Mouse (Mus musculus): ENCODE results near the gene Ccno.

Gene Ccno

DNA sequence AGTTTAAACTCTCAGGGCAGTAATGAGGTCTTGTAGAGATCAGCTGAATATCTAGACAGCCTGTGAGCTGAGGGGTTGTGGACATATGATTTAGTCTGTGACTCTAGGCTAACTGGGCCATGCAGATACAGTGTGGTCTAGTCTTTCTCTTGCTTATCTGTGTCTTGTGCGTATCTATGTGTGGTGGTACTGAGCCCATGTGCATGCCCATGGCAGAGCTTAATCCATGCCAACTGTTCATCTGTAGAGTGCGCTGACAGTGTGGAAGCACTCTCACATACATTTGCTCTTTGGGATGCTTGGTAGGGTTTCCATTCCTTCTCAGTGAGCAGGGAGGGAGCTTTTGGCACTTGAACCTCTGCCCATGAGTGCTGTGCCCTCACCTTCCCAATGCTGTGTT is 33.9 kb downstream of the Ccno start:
- H3K9me3 ChIP-seq (ENCODE audit: low read length), result peaks cover 14% of the 10 kb centered on the region
- H3K4me1 ChIP-seq (replicated peaks; ENCODE audit: low read depth, low read length), result no peaks in the 10 kb centered on the region; the same call in 1 of the 2 replicates
- TF ChIP-seq CTCF (conservative IDR thresholded peaks at IDR 0.05; ENCODE audit: low read length) (no peak), POU5F1 (IDR thresholded peaks at IDR 0.05; ENCODE audit: borderline replicate concordance, low read length) (no peak), NANOG (IDR thresholded peaks at IDR 0.05; ENCODE audit: borderline replicate concordance, low read length) (no peak)
- H3K27me3 ChIP-seq (ENCODE audit: insufficient read depth, low read length), result peaks cover 11% of the 10 kb centered on the region
- no peaks in the 10 kb centered on the region for H3K36me3 ChIP-seq (ENCODE audit: insufficient read depth, low read length)
- no peak overlapping the region for H3K4me3 ChIP-seq (replicated peaks; ENCODE audit: low read length)

DNA sequence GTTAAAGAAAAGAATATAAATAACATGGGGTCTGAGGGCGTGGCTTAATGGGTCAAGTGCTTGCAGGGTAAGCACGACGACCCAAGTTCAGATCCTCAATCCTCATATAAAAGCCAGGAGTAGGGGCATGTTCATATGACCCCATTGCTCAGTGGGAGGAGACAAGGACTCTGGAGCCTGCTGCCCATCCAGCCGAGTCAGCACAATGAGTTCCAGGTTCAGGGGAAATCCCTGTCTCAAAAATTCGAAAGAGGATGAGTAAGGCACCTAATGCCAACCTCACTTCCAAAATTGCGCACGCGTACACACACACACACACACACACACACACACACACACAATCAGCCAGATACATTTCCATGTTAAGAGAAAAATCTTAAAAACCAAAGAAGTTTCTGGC is 34.9 kb downstream of the Ccno start:
- peaks cover 11% of the 10 kb centered on the region for H3K27me3 ChIP-seq (ENCODE audit: insufficient read depth, low read length)
- no peaks in the 10 kb centered on the region for H3K36me3 ChIP-seq (ENCODE audit: insufficient read depth, low read length)
- no peaks in the 10 kb centered on the region; the same call in 1 of the 2 replicates for H3K4me1 ChIP-seq (replicated peaks; ENCODE audit: low read depth, low read length)
- H3K9me3 ChIP-seq (ENCODE audit: low read length), result peaks cover 14% of the 10 kb centered on the region
- no peak overlapping the region for H3K4me3 ChIP-seq (replicated peaks; ENCODE audit: low read length)
- TF ChIP-seq POU5F1 (IDR thresholded peaks at IDR 0.05; ENCODE audit: borderline replicate concordance, low read length) (no peak), CTCF (conservative IDR thresholded peaks at IDR 0.05; ENCODE audit: low read length) (no peak), NANOG (IDR thresholded peaks at IDR 0.05; ENCODE audit: borderline replicate concordance, low read length) (no peak)

- peaks cover 14% of the 10 kb centered on the region for H3K9me3 ChIP-seq (ENCODE audit: low read length)
- TF ChIP-seq NANOG (IDR thresholded peaks at IDR 0.05; ENCODE audit: borderline replicate concordance, low read length) (no peak), POU5F1 (IDR thresholded peaks at IDR 0.05; ENCODE audit: borderline replicate concordance, low read length) (no peak), CTCF (conservative IDR thresholded peaks at IDR 0.05; ENCODE audit: low read length) (no peak)
- H3K36me3 ChIP-seq (ENCODE audit: insufficient read depth, low read length), result no peaks in the 10 kb centered on the region
- peaks cover 21% of the 10 kb centered on the region for H3K27me3 ChIP-seq (ENCODE audit: insufficient read depth, low read length)
- no peak overlapping the region for H3K4me3 ChIP-seq (replicated peaks; ENCODE audit: low read length)
- no peaks in the 10 kb centered on the region; the same call in 1 of the 2 replicates for H3K4me1 ChIP-seq (replicated peaks; ENCODE audit: low read depth, low read length)
These were observed 35.9 kb downstream of the Ccno start for GRCm38 (mm10) chr13:113023274-113024143.

DNA sequence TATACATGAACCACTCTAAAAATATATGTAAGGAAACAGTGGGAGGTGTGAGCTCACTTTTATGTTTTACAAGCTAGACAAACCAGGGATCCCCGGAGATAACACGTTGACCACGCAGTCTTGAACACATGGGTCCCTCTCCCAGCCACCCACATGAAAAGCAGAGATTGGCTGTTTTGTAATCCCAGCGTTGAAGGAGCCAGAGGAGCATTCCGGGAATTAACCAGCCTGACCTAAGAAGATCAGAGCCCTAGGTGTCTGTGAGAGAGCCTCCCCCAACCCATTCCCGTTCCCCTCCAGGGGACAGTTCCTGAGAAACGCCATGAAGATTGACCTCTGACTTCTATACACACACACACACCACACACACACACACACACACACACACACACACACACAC is 43.7 kb downstream of the Ccno start:
- peaks cover 30% of the 10 kb centered on the region for H3K4me1 ChIP-seq (replicated peaks; ENCODE audit: low read depth, low read length)
- peaks cover 77% of the 10 kb centered on the region for H3K27me3 ChIP-seq (ENCODE audit: insufficient read depth, low read length)
- no peaks in the 10 kb centered on the region for H3K36me3 ChIP-seq (ENCODE audit: insufficient read depth, low read length)
- no peak for TF ChIP-seq POU5F1 (IDR thresholded peaks at IDR 0.05; ENCODE audit: borderline replicate concordance, low read length)
- no peak for TF ChIP-seq NANOG (IDR thresholded peaks at IDR 0.05; ENCODE audit: borderline replicate concordance, low read length)
- TF ChIP-seq CTCF (conservative IDR thresholded peaks at IDR 0.05; ENCODE audit: low read length), result no peak
- H3K4me3 ChIP-seq (replicated peaks; ENCODE audit: low read length), result no peak overlapping the region
- H3K9me3 ChIP-seq (ENCODE audit: low read length), result no peaks in the 10 kb centered on the region

GRCm38 (mm10) chr13:113031792-113032571 is 44.4 kb downstream of the Ccno start:
- TF ChIP-seq CTCF (conservative IDR thresholded peaks at IDR 0.05; ENCODE audit: low read length), result no peak
- no peak for TF ChIP-seq POU5F1 (IDR thresholded peaks at IDR 0.05; ENCODE audit: borderline replicate concordance, low read length)
- no peak for TF ChIP-seq NANOG (IDR thresholded peaks at IDR 0.05; ENCODE audit: borderline replicate concordance, low read length)
- H3K36me3 ChIP-seq (ENCODE audit: insufficient read depth, low read length), result no peaks in the 10 kb centered on the region
- H3K9me3 ChIP-seq (ENCODE audit: low read length), result no peaks in the 10 kb centered on the region
- H3K27me3 ChIP-seq (ENCODE audit: insufficient read depth, low read length), result peaks cover 77% of the 10 kb centered on the region
- H3K4me3 ChIP-seq (replicated peaks; ENCODE audit: low read length), result peak overlapping the region; percentile 73
- H3K4me1 ChIP-seq (replicated peaks; ENCODE audit: low read depth, low read length), result peaks cover 30% of the 10 kb centered on the region

DNA sequence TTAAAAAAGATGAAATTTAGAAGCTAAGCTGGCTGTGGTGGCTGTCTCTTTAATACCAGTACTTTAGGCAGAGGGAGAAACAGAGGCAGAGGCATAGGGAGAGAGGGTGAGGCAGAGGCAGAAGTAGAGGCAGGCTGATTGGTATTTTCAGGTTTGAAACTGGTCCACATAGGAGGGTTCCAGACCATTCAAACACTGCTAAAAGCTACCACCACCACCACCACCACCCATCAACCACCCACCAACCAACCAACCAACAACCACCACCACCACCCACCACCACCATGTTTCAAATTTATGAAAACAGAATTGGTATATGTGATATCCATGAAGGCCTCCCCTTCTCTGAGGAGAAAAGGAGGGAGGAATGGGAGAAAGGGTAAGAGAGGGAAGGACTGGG is 45.2 kb downstream of the Ccno start:
- Histone ChIP-seq H3K4me1 (replicated peaks; ENCODE audit: low read depth, low read length) (peaks cover 30% of the 10 kb centered on the region), H3K36me3 (ENCODE audit: insufficient read depth, low read length) (no peaks in the 10 kb centered on the region), H3K4me3 (replicated peaks; ENCODE audit: low read length) (no peak overlapping the region), H3K27me3 (ENCODE audit: insufficient read depth, low read length) (peaks cover 78% of the 10 kb centered on the region), H3K9me3 (ENCODE audit: low read length) (no peaks in the 10 kb centered on the region)
- no peak for TF ChIP-seq CTCF (conservative IDR thresholded peaks at IDR 0.05; ENCODE audit: low read length)
- no peak for TF ChIP-seq NANOG (IDR thresholded peaks at IDR 0.05; ENCODE audit: borderline replicate concordance, low read length)
- no peak for TF ChIP-seq POU5F1 (IDR thresholded peaks at IDR 0.05; ENCODE audit: borderline replicate concordance, low read length)

DNA sequence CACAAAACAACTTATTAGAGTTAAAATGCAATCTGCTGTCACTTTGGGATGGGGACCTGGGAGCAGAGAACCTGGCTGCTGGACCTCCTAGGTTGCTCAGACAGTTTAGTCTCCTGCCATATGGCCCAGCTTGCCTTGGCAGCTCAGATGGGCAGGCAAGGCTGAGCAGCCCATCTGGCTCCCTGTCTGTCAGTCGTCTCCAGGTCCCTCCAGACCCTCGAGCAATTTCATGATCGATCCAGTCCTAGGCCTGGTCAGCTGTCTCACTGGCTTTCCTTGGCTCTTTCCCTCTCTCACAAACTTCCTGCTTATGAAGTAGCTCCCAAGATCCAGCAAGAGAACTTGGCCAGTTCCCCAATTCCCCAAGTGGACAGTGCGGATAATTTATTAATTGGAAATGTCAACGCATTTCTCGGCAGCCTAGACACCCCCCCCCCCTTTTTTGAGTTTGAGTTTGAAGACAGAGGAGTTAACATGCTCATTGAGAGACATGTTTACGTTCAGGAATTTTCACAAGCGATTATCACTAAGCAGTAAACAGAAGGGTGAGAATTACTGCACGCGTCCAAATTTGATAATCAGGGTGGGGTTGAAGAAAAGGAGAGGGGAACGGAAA is 46.8 kb downstream of the Ccno start:
- H3K4me3 ChIP-seq (replicated peaks; ENCODE audit: low read length), result peak overlapping the region; percentile 79
- H3K36me3 ChIP-seq (ENCODE audit: insufficient read depth, low read length), result no peaks in the 10 kb centered on the region
- no peaks in the 10 kb centered on the region for H3K9me3 ChIP-seq (ENCODE audit: low read length)
- no peak for TF ChIP-seq NANOG (IDR thresholded peaks at IDR 0.05; ENCODE audit: borderline replicate concordance, low read length)
- TF ChIP-seq CTCF (conservative IDR thresholded peaks at IDR 0.05; ENCODE audit: low read length), result no peak
- no peak for TF ChIP-seq POU5F1 (IDR thresholded peaks at IDR 0.05; ENCODE audit: borderline replicate concordance, low read length)
- H3K4me1 ChIP-seq (replicated peaks; ENCODE audit: low read depth, low read length), result peaks cover 34% of the 10 kb centered on the region
- peaks cover 67% of the 10 kb centered on the region for H3K27me3 ChIP-seq (ENCODE audit: insufficient read depth, low read length)

DNA sequence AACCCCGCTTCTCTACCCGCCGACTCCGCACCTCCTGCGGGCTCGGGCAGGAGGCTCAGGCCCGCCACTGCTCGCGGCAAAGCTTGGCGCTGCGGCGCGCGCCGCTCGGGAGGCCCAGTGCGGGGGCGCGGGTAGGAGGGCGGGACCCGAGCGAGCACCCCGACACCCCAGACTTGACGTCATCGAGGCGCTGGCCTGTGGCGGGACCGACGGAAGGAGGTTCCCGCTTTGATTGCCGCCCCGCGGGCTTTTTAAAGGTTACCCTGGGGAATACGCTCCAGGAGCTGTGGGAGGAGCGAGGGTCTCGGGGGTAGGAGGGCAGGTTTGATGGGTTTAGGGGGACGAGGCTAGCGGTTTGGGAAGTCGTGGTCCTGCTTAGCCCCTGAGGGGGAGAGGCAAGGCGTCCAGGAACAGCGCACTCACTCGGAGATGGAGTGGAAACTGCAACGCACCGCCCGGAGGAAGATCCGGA is 47.4 kb downstream of the Ccno start, which contains the start of gene Cdc20b:
Gene Cdc20b (plus strand): TSS at position 162 of the 472 bp plus-strand sequence.
- Histone ChIP-seq H3K27me3 (ENCODE audit: insufficient read depth, low read length) (peaks cover 67% of the 10 kb centered on the region), H3K4me1 (replicated peaks; ENCODE audit: low read depth, low read length) (peaks cover 32% of the 10 kb centered on the region), H3K36me3 (ENCODE audit: insufficient read depth, low read length) (no peaks in the 10 kb centered on the region), H3K9me3 (ENCODE audit: low read length) (no peaks in the 10 kb centered on the region), H3K4me3 (replicated peaks; ENCODE audit: low read length) (peak within 1 kb of the TSS; percentile 79)
- no peak for TF ChIP-seq CTCF (conservative IDR thresholded peaks at IDR 0.05; ENCODE audit: low read length)
- TF ChIP-seq POU5F1 (IDR thresholded peaks at IDR 0.05; ENCODE audit: borderline replicate concordance, low read length), result no peak
- no peak for TF ChIP-seq NANOG (IDR thresholded peaks at IDR 0.05; ENCODE audit: borderline replicate concordance, low read length)

Data from E14TG2a.4 (cell line).